Mouse (Mus musculus): ENCODE results near the gene Sh3d19.
"Not testable (repeated sequence)": the region's sequence is repeated elsewhere in the genome, so short reads cannot be mapped to it uniquely, and the experiment has no call there.

Sh3d19 gene

DNA sequence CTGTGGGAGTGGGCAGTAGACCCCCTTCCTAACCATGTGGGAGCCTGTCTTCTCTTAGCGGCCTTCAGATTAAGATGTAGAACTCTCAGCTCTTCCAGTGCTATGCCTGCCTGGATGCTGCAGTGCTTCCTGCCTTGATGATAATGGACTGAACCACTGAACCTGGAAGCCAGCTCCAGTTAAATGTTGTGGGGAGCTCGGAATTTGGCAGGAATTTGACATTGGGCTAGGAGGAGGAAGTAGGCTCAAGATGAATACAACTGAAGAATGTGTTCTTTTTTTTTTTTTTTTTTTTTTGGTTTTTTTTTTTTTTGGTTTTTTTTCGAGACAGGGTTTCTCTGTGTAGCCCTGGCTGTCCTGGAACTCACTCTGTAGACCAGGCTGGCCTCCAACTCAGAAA lies 10.9 kb downstream of the Sh3d19 start:
- DNase-seq, result not testable (repeated sequence)

DNA sequence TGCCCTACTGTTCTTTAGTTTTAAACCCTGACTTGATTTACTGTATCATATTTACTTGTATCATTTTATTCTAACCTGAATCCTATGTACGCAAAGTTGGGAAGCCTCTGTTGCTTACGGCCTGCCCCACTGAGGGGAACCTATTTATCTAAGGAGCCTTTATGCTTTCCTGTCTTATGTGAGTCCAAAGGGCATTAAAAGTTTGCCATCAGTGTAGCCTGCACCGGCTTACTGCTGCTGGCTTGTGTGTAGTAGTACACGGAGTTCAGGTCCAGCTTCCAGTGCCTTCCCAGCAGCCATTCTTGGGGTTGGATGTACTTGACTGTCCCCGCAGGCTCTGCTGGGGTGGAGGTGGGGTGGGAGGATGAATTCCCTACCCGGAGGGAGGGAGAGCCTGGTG lies 13.6 kb downstream of the Sh3d19 start:
- DNase-seq, result no peak

DNA sequence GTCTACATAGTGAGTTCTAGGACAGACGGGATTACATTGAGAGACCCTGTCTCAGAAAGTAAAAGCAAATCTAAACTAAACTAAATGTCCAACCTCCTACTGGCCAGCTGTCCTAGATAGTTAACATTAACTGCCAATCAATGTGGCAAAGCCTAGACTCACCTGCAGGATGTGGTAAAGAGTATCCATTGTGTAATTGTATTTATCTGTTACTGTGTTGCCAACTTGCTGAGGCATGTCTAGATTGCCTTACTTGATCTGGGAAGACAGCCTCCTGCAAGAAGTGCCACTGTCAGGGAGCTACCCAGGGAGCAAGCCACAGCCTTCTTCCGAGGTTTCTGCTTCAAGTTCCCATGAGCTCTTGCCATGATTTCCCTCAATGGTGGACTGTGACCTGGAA lies 16.3 kb downstream of the Sh3d19 start:
- DNase-seq, result no peak

DNA sequence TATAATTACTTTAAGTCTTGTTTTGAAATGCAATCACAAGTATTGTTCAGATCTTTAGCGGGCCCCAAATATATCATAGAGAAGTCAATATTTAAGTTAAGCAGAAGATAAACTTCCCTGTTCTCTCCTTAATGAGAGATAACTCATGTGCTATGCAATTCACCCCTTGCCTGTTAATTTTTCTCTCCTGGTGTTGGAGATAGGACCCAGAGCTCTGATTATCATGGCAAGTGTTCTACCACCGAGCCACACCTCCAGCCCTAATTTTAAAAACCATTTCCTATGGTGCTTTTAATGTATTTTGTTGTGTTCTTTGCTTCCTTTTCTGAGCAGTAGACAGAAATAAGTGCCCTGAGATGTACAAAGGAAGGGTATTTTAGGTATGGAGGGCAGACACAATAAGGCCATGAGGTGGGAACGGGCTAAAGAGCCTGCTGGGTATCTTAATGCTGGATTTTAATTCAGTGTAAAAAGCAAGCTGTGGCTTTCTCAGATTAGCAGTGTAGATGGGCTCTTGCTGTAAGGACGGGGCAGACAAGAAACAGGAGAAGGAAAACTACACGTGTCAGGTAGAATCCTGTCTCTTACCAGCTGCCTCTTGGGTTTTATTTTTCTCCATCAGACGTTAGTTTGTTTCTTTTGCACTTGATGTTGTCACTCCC lies 20.4 kb downstream of the Sh3d19 start:
- DNase-seq, result no peak

DNA sequence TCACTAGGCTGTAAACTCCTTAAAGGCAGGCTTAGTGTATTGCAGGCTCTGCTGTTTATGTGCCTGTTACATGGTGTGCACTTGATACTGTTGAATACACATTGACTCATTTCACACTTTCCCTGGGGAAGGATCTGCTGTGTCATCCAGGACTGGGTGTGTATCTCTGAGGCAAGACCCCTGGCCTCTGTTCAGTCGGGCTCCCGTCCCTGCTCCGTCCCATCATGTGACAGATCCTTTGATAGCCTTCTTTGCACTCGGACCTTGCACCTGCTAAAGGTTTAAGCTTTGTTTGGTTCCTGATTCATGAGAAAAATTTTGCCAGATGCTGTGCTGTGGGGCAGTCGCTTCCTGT lies 20.9 kb downstream of the Sh3d19 start:
- DNase-seq, result no peak

DNA sequence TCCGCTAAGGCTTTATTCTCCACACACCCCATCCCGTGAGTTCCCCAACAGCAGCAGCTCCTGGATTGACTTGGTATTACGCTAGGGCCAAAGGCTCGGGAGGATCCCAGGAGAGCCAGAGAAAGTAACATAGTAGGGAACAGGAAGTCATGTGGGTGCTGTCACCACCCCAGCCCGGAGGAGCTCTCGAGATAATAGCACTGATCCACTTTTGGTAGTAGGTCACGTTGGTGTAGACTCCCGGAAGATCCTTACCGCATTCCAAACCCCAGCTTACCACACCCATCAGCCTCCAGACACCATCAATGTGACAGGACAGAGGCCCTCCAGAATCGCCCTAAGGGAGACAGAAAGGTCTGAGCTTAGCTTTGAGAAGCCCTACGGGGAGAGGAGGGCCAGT lies 22.8 kb downstream of the Sh3d19 start:
- DNase-seq, result no peak

DNA sequence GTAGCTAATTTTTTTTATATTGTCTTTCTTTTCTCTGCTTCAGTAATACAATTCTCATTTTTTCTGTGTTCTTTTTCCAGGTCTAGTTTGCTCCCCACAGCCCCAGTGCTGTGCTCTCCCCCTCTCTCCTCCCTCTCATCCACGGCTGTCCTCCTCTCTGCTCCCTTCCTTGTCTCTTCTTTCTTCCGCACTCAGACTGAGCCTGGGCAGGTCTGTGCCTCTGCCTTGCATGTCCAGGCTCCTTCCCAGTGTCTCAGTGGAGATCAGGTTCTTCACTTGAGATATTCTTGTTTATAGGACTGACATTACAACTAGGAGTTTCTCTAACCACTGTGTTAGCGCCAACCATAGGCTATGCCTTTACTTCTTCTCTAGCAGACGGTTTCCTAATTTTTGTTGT lies 23.7 kb downstream of the Sh3d19 start:
- DNase-seq, result no peak

DNA sequence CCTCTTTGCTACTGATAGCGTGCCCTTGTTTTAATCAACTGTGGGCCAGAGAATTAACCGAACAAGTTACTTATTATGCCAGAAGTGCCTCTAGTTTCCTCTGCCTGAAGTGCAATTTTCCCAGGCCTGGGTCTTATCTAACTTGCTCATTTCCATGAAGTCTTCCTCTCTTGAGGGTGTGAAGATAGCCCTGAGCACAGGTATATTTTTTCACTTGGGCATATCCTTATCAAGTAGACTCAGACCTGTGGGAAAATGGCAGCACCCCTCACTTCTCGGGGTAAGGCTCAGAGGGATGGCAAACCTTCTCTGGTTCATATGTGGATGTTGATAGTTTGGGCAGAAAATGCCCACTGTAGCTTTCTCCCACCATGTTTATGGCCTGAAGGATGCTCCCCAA lies 30.4 kb downstream of the Sh3d19 start:
- no peak for DNase-seq

DNA sequence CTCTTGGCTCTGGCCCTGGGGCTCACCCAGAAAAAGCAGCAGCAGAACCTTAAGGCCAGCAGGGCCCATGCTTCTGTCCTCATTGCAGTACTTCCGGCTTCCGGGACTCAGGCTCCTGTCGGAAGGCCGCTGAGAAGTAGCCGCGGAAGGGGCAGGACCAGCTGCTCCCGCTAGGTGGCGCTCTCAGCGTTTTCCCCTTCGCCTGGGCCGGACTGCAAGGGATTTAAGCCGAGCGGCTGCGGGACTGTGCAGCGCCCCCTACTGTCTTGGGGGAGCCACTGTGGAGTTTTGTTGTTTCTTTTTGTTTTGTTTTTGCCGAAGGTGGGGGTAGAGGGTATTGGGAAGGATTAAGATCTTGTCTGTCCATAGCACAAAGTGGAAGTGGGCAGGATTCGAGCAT lies 31.5 kb downstream of the Sh3d19 start, which contains the start of gene Prss48:
TSS of gene Prss48 (minus strand) at position 69 of the 400 bp plus-strand sequence.
- peak in 1 of 2 experiments; percentile 30 for DNase-seq

DNA sequence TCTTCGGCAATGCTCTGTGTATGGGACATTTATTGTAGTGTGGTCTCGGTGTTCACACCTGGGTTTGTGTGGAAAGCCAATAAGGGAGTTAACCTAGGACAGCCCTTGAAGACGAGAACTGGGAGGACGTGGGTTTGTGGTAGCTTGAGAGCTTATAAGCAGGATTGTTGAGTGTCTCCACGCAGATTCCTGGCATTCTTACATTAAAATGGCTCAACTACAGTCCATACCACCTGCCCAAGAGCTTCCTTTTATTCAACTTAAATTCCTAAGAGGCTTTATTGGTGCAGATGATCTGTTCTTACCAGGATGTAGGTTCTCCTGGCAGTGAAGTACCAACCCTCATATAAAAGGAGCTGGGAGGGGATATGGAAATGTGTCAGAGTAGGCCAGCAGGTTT lies 32.0 kb downstream of the Sh3d19 start:
- DNase-seq, result no peak

DNA sequence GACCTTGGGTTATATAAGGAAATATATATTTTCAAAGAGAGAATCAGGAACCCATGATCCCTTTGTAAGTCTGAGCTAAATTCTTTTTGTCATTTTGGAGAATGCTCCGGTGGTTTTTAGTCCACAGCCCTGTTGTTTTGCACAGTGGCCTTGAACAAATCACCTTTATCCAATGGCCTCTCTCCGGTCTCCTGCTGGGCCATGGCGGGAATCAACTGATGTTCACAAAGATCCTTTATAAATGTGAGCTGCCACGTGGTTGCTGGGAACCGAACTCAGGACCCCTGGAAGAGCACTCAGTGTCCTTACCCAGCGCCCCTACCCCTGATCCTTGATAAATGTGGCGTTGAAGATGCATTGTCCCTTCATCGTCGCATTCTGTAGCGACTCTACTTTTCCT lies 33.8 kb downstream of the Sh3d19 start:
- no peak for DNase-seq

DNA sequence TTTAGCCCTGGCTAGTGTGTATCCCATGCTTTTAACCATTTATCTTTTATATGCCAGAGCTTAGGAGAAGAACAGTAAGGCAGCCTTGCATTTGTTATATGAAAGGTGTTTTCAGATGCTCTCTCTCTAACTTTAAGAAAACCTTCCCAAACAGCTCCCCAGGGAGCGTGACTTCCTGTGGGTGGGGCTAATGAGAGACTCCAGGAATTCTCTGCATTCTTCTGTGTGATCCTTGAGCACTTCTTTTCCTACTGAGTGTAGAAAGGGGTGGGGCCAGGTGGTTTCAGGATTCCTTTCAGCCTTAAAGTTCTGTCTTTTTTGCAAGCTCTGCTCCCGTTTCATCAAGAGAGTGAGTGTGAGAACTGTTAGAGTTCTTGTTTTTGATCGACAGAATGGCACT lies 39.7 kb downstream of the Sh3d19 start:
- no peak for DNase-seq

DNA sequence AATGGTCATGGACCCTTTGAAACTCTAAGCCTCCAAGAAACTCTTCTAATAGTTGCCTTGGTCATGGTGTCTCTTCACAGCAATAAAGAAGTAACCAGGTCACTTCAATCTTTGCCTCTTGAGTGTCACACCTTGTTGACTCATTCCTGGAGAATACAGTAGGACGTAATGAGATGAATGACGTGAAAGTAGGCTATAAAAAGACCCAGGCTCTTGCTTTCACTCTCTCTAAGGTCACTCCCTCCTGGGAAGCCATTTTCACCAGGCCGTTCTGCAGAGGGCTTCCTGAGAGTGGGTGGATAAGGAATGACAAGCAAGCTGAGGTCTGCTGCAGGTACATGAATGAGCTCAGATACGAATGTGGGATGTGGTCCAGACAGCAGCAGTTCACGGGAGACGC lies 40.5 kb downstream of the Sh3d19 start:
- DNase-seq, result no peak

DNA sequence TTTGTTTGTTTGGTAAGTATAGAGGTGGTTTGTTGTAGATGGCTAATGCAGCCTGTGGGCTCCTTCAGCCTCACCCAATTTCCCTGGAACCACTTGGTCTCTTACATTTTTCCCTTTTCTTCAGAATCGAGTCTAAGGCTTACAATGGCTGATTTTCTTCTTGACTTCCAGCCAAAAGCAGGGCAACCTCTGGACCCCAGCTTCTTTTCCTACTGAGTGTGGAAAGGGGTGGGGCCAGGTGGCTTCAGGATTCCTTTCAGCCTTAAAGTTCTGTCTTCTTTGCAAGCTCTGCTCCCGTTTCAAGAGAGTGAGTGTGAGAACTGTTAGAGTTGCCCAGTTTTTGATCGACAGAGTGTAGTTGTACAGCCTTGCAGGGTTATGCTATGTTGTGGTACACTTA lies 40.9 kb downstream of the Sh3d19 start:
- DNase-seq, result no peak

DNA sequence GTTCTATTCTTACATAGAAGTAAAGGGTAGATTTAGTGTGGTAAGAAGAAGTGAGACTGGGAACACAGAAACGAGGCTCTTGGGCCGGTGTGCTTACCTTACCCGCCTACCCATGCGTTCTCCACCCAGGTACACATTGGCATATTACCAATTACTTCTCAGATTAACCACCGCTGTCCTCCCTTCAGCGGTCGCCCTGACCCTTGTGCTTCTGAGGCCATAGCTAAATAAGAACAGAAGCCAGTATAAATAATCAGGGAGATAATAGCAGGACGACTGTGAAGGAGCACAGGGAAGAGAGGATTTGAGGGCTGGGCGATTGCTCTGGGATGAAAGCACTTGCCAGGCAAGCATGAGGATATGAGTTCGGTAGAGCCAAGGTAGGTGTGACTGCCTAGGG lies 42.9 kb downstream of the Sh3d19 start:
- no peak for DNase-seq

DNA sequence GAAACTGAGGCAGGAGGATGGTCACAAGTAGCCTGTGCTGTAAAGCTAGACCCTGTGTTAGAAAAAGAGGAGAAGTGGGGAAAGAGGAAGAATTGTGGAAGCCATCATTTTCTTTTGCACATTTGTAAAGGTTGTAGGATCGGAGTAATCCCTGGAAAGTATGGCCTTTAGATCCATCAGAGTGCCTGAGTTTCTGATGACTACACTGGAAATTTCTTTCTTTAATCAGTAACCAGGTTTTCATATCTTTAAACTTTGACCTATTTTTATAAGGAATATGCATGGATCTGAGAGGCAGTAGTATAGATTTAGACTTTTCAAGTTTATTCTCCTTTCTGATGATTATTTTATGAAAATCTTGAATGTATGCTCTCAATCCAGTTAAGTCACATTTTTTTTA lies 46.1 kb downstream of the Sh3d19 start:
- no peak for DNase-seq

DNA sequence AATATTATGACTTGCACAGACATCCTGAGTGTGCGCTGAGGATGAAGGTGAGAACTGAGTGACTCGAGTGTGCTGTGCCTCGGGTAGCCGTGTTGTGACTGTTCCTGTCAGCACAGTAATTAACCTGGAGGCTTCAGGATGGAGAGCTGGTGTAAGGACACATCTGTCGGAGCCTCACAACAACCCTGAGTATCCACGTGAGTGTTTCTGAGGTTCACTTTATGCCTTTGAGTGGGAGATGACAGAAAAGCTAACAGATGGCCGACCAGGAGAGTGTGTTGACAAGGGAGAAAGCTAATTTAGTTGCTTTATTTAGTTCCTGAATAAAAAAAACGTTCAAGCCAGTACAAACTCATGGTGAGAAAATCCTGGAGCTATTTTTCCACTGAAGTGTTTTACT lies 46.6 kb downstream of the Sh3d19 start:
- DNase-seq, result no peak

DNA sequence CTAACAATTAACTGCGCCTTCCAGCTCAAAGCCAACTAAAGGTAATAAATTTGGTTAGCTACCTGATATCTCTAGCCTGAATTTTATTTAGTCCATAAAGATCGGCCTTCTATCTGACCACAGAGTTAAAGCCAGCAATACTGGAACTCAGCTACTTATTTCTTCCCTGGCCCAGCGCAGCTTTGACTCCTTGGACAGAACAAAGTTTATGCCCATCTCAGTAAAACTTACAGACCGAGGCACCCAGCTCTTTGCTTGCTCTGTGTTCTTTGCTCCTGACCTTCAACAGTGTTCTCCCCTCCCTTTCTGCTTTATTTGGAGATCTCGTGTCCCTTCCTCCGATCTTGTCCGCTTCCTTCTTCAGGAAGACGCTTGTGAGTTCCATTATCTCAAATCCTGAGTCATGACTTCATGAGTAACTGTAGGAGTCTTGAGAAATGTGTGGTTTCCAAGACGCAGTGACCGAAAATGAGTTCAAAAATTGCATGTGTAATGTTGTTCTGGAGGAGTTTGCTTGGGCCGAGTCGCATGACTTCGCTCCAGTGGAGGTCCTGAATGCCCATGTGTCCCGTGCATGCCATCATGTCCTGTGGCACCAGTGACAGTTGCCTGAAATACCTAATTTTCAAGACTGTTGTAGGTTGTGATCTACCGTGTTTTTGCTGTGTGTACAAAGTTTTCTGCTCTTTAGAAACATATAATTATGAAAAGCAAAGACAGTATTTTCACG lies 50.2 kb downstream of the Sh3d19 start:
- no peak for DNase-seq

DNA sequence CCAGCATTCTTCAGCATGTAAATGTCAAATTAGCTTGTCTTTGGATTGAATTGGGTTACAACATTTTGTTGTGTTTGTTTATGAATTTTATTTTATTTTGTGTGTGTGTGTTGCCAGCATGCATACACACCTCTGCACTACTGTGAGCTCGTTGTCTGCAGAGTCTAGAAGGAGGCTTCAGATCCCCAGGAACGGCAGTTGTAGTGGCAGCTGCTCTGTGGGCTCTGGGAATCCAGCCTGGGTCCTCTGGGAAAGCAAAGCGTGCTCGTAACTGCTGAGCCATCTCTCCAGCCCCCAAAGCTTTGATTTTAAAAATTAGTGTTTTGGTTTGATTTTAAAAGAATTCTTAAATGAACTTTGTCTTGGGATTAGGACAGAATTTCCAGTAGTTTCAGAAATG lies 50.7 kb downstream of the Sh3d19 start:
- DNase-seq, result no peak

DNA sequence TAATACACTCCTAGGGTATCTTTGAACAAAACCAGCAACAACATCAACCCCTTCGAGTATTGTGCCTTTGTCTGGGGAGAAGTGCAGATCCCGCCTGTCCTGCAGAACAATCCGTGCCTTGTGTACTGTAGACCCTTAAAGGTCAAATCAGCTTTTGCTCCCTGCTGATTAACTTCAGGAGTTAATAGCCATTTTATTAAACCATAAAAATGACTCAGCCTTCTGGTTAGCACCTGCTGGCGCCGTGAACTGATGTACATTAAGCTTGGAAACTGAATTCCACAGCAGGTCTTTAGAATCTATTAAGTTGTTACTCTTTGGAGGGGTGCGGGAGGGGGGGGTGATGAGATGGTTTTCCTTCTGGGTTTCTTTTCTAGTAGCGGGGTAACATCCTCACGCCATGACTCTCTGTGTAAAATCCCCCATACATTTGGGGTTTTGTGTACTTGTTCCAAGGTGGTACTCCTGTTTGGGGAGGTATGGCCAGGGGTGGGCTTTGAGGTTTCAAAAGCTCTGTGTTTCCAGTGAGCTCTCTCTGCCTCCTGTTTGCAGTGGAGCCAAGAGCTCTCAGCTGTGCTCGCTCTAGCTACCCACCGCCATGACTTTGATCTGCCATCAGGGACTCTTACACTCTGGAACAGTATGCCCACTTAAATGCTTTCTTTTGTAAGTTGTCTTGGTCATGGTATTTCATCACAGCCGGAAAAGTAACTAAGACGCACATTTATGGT lies 53.3 kb downstream of the Sh3d19 start:
- DNase-seq, result no peak

DNA sequence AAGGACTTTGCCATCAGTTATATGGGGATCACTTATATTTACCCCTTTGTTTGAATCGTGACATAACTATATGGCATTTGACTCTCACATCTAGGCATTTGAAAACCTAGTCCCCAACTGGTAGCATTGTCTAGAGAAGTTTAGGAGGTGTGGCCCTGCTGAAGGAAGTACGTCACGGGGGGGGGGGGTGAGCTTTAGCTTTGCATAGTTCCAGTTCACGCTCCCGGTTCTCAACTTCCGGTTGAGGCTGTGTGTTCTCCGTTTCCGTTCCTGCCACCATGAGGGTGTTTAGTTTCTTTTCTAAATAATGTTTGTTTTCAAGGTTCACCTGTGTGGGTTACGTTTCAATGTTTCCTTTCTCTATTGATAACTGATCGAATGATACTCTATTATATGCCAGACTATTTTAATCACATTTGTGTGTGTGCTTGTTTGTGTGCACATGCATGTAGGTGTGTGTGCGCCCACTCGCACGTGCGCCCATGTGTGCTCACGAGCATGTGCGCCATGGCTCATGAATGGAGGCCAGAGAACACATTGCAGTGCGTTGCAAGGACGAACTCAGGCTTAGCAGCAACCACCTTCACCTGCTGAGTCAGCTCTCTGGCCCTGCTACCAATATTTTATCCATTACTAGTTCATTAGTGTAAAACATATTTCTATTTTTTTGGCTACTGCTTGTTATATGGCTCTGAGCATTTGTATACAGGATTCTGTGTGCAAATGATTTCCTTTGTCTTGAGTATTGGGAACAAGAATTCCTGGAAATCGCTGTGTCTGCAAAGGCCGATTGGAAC lies 54.6 kb downstream of the Sh3d19 start:
- no peak for DNase-seq

DNA sequence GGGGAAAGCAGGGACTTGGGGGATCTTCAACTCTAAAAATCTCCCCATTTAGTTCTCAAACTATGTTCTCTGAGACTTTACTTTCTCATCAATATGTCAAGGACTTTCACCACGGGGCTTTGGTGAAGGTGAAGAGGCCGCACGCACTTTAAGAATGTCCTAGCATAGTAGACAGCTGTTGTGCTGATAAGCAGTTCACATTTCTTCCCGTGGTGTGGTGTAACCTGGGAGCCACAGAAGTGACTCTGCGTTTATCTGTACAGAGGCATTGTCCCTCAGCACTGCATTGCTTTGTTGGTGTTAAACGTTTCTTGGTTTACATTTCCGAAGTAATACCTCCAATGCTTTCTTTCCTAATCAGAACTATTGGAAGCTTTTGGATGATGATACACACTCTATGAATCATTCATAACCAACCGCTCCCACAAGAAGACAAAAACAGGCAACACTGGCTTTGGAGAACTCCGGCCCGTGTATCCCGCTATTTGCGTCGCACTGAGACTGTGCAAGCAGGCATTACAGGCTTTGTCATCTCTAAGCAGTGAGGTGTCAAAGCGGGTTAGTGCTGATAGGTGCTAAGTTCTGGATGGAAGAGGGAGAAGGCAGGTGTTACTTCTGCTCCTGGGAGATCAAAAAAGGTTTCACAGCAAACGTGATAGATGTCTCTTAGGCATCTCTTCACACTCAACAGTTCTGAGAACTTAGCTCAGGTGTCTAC lies 57.9 kb downstream of the Sh3d19 start:
- DNase-seq, result no peak

DNA sequence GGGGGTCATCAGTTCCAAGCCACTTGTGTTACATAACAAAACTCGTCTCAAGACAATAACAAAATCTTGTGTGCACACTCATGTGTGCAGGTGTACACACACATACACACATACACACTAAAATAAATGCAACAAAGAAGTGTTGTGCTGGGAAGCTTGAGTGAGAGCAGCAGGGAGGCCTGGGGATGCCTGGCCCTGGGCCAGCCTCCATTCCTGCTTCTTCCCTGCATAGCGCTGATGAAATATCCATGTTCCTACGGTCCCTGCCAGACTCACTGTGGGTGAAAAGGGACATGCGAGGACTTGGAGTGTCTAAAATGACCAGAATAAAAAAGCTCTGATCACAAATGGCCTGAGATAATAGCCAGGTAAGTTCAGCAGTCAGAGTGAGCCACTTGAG lies 59.7 kb downstream of the Sh3d19 start:
- peak; percentile 68 to 82 for DNase-seq

Measured in cerebellum, postnatal 14 days (tissue).